Mouse (Mus musculus): ENCODE data around the gene Sema6c. TPM values are rescaled to one million over a fixed set of nuclear protein-coding genes. Genes with fewer than 3 reads are reported as not detected.

Gene Sema6c
- not detected for polyA plus RNA-seq (2014; fragmentation: Illumina TruSeq; extraction: RNeasy Lipid Tissue Mini Kit (QIAGEN cat#74804); ENCODE audit: low replicate concordance)

DNA sequence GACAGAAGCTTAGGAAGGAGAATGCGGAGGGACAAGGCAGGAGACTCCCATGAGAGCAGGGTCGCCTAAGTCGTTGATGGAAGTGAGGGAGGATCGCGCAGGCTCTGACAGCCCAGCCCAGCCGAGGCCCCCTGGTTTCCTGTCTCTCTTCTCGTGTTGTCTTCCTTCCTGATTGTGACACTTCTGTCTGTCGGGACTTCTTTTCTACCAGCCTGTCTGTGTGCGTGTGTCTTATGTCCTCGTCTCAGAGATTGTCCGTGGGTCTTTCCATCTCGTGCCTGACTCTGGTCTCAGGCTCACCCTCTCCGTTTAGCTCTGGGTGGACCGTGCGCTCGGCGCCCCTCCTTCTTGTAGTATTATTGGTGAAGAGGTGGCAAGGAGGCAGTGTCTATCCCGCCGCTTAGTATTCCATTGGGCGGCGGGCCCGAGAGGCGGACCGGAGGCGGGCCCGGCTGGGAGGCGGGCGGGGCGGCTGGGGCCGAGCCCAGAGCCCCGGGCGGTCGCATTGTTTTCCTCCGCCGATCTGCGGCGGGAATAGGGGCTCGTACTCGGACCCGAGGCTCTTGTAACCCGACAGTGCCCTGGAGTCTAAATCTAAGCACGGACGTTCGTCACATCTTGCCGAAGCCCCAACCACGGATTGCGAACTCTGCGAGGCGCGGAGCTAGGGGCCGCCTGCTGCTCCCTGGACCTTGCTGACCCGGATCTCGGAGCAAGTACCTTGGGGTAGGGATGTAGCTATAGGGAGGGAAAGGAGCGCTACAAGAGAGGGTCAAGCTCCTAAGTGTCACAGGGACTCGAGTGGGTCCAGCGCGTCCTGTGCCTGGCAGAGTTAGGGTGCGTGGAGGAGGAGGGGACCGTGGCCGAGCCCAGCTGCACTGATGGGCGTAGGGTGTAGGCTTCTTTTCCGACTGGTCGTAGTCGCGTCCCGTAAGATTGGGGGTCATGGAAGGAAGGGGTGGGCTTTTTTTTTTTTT, at the start of gene Sema6c:
Sema6c (plus strand) TSS at position 471 of the 977 bp plus-strand sequence.

DNA sequence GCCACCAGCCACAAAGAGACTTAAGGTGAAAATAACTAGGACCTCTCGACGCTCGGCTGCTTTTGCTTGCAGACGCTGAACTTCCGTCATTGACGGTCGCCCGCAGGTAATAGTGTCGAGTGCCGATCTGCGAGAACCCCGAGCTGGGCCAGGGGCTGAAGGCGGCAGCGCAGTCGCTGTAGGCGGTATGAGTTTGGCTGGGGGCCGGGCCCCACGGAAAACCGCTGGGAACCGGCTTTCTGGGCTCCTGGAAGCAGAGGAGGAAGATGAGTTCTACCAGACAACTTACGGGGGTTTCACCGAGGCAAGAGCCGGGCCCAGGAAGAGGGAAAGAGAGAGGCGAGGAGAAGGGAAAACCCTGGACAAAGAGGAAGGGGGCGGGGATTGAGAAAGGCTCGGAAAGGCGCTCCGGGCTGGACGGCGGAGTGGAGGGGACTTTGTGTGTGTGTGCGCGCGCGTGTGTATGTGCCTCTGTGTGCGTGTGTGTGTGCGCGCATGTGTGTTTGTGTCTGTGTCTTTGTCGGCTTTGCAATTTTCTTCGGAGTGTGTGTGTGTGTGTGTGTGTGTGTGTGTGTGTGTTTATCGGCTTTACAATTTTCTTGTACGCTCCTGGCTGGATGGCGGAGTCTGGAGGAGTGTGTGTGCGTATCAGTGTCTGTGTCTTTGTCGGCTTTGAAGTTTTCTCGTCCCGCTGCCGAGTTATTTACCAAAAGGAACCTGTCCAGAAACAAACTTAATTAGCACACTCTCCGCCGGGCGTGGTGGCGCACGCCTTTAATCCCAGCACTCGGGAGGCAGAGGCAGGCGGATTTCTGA, 49.1 kb upstream of the Sema6c start, which contains the start of gene Vps72:
Vps72 (plus strand) TSS at position 112 of the 816 bp plus-strand sequence.

DNA sequence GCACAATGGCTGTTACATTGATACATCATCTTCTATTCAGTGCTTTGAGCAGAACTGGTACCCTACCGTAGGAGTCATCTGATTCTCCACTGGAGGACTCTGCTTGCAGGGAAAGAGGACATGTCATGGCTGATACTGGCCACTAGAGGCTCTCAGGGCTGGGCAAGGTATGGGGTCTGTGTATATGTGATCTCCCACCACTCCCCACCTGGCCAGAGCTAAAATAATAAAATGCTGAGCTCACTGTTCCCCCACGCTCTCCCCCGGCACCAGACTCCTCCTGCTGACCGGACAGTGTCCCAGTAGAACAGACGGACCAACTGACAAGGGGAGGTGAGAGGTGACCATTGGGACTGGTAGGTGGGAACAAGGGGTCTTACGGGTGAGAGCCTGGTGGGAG, 36.0 kb upstream of the Sema6c start, which contains the start of gene Tmod4:
Tmod4 (plus strand) TSS at position 231 of the 400 bp plus-strand sequence.

DNA sequence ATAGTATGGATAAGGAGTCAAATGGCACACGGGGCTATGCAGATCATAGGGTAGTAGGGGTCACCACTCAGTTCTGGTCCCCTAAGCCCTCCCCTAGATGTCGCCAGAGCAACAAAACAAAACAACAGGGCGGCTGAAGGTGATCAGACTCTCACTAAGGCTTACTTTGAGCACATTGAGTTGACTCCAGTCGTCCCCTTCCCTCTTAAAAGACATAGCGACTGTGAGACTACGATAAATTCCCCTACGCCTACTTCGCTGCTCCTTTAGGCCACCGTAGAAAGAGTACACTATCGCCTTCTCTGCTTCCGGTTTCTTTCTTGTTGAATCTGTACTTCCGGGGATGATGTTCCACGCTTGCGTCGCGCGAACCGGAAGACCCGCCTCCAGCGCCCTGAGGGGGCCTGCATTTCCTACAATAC, 26.6 kb upstream of the Sema6c start, which contains the start of the genes Scnm1 and Lysmd1:
Scnm1 (minus strand) TSS at position 332 of the 422 bp plus-strand sequence.
Lysmd1 (plus strand) TSS at position 409 of the 422 bp plus-strand sequence.

DNA sequence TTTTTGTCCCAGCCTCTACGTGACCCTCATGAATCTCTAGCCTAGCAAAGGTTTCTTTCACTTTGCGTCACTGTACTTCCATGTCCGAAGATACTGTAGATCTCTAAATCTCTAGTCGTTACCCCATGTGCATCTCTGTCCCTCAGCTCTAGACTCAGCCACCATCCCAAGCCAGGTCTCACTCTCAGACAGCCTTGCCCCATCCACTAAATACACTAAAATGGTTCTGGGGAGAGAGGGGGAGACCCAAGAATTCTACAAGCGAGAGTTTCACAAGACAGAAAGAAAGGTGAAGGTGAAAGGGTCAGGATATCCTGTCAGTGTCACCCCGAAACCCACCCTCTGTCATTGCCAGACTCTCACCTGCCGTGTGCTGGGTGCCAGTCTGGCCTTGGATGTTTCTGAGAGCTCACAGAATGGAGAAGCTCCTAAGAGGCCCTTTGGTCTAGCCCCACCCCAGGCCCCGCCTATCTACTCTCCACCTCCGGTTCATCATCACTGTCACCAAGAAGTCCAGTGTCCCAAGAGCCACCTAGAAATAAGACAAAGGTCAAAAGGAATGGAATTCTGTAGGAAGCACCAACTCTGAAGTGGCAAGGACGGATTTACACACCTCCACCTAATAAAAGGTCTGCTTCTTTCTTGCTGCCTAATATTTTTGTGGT, 18.2 kb upstream of the Sema6c start, which contains the start of gene Tnfaip8l2:
Tnfaip8l2 (minus strand) TSS at position 409 of the 665 bp plus-strand sequence.

DNA sequence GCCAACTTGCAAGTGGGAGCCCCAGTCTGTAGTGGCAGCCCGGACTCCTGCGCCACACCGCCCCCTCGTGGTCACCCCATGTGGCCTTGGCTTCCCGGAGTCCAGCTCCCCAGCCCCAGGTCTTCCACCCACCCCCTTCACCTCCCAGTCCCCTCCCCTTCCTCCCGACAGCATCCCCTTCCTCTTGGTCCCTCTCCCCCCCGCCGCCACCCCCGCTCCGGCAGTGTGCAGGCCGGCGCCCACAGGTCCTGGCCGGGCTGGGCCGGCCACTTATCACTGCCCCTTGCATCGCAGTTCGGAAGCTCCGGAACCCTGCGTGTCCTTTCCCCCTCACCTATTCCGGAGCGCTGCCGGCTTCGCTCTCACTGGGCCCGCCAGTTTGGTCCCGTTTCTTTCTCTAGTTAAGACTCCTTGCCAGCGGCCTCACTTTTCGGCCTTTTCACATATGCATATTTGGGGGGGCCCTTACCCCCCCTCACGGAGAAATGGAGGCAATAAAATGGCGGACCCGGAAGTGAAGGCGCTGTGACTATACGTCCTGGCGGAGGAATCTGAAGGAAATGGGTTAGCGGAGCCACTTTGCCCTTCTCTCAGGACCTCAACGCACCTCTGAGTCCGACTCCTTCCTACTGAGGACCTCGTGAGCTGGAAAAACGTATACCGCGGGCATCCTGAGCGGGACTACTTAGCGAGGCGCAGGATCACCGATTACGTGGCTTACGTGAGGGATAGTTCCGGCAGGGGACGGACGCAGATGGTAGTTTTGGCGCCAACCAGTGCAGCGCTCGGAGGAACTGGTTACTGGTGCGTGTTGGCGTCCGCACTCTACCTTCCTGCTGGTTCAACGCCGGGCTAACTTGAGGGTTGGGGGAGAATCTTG, 57.2 kb downstream of the Sema6c start, which contains the start of gene Gabpb2:
Gabpb2 (minus strand) TSS at position 662 of the 880 bp plus-strand sequence.

Other genes with a start within 250 kb of the Sema6c start
- gene Selenbp1, start 227.4 kb upstream of the Sema6c start, polyA plus RNA-seq (2014; fragmentation: Illumina TruSeq; extraction: RNeasy Lipid Tissue Mini Kit (QIAGEN cat#74804); ENCODE audit: low replicate concordance): 2.3 TPM
- gene Rfx5, start 206.4 kb upstream of the Sema6c start, polyA plus RNA-seq (2014; fragmentation: Illumina TruSeq; extraction: RNeasy Lipid Tissue Mini Kit (QIAGEN cat#74804); ENCODE audit: low replicate concordance): 15.5 TPM
- 3.2 TPM for gene Pi4kb, start 185.7 kb upstream of the Sema6c start, polyA plus RNA-seq (2014; fragmentation: Illumina TruSeq; extraction: RNeasy Lipid Tissue Mini Kit (QIAGEN cat#74804); ENCODE audit: low replicate concordance)
- 4.2 TPM for gene Zfp687, start 145.0 kb upstream of the Sema6c start, polyA plus RNA-seq (2014; fragmentation: Illumina TruSeq; extraction: RNeasy Lipid Tissue Mini Kit (QIAGEN cat#74804); ENCODE audit: low replicate concordance)
- gene Psmd4, start 117.8 kb upstream of the Sema6c start, polyA plus RNA-seq (2014; fragmentation: Illumina TruSeq; extraction: RNeasy Lipid Tissue Mini Kit (QIAGEN cat#74804); ENCODE audit: low replicate concordance): 5.5 TPM
- gene Pip5k1a, start 53.5 kb upstream of the Sema6c start, polyA plus RNA-seq (2014; fragmentation: Illumina TruSeq; extraction: RNeasy Lipid Tissue Mini Kit (QIAGEN cat#74804); ENCODE audit: low replicate concordance): 13.7 TPM
- gene Vps72, start 49.4 kb upstream of the Sema6c start, polyA plus RNA-seq (2014; fragmentation: Illumina TruSeq; extraction: RNeasy Lipid Tissue Mini Kit (QIAGEN cat#74804); ENCODE audit: low replicate concordance): 13.3 TPM
- not detected for gene Tmod4, start 36.0 kb upstream of the Sema6c start, polyA plus RNA-seq (2014; fragmentation: Illumina TruSeq; extraction: RNeasy Lipid Tissue Mini Kit (QIAGEN cat#74804); ENCODE audit: low replicate concordance)
- 15.3 TPM for gene Scnm1, start 26.4 kb upstream of the Sema6c start, polyA plus RNA-seq (2014; fragmentation: Illumina TruSeq; extraction: RNeasy Lipid Tissue Mini Kit (QIAGEN cat#74804); ENCODE audit: low replicate concordance)
- 1.7 TPM for gene Lysmd1, start 26.4 kb upstream of the Sema6c start, polyA plus RNA-seq (2014; fragmentation: Illumina TruSeq; extraction: RNeasy Lipid Tissue Mini Kit (QIAGEN cat#74804); ENCODE audit: low replicate concordance)
- not detected for gene Tnfaip8l2, start 18.1 kb upstream of the Sema6c start, polyA plus RNA-seq (2014; fragmentation: Illumina TruSeq; extraction: RNeasy Lipid Tissue Mini Kit (QIAGEN cat#74804); ENCODE audit: low replicate concordance)
- gene Gabpb2, start 57.5 kb downstream of the Sema6c start, polyA plus RNA-seq (2014; fragmentation: Illumina TruSeq; extraction: RNeasy Lipid Tissue Mini Kit (QIAGEN cat#74804); ENCODE audit: low replicate concordance): 28.0 TPM
- gene Cdc42se1, start 68.3 kb downstream of the Sema6c start, polyA plus RNA-seq (2014; fragmentation: Illumina TruSeq; extraction: RNeasy Lipid Tissue Mini Kit (QIAGEN cat#74804); ENCODE audit: low replicate concordance): 14.9 TPM
- 47.6 TPM for gene Mllt11, start 71.7 kb downstream of the Sema6c start, polyA plus RNA-seq (2014; fragmentation: Illumina TruSeq; extraction: RNeasy Lipid Tissue Mini Kit (QIAGEN cat#74804); ENCODE audit: low replicate concordance)
- not detected for gene Gm128, start 81.1 kb downstream of the Sema6c start, polyA plus RNA-seq (2014; fragmentation: Illumina TruSeq; extraction: RNeasy Lipid Tissue Mini Kit (QIAGEN cat#74804); ENCODE audit: low replicate concordance)
- gene Bnipl, start 90.7 kb downstream of the Sema6c start, polyA plus RNA-seq (2014; fragmentation: Illumina TruSeq; extraction: RNeasy Lipid Tissue Mini Kit (QIAGEN cat#74804); ENCODE audit: low replicate concordance): not detected
- gene Mindy1, start 120.9 kb downstream of the Sema6c start, polyA plus RNA-seq (2014; fragmentation: Illumina TruSeq; extraction: RNeasy Lipid Tissue Mini Kit (QIAGEN cat#74804); ENCODE audit: low replicate concordance): 44.0 TPM
- gene Prune1, start 121.6 kb downstream of the Sema6c start, polyA plus RNA-seq (2014; fragmentation: Illumina TruSeq; extraction: RNeasy Lipid Tissue Mini Kit (QIAGEN cat#74804); ENCODE audit: low replicate concordance): 4.0 TPM
- 0.22 TPM for gene Anxa9, start 146.7 kb downstream of the Sema6c start, polyA plus RNA-seq (2014; fragmentation: Illumina TruSeq; extraction: RNeasy Lipid Tissue Mini Kit (QIAGEN cat#74804); ENCODE audit: low replicate concordance)
- 143 TPM for gene Cers2, start 154.3 kb downstream of the Sema6c start, polyA plus RNA-seq (2014; fragmentation: Illumina TruSeq; extraction: RNeasy Lipid Tissue Mini Kit (QIAGEN cat#74804); ENCODE audit: low replicate concordance)
- gene Setdb1, start 196.7 kb downstream of the Sema6c start, polyA plus RNA-seq (2014; fragmentation: Illumina TruSeq; extraction: RNeasy Lipid Tissue Mini Kit (QIAGEN cat#74804); ENCODE audit: low replicate concordance): 10.7 TPM
- not detected for gene 4930558C23Rik, start 242.4 kb downstream of the Sema6c start, polyA plus RNA-seq (2014; fragmentation: Illumina TruSeq; extraction: RNeasy Lipid Tissue Mini Kit (QIAGEN cat#74804); ENCODE audit: low replicate concordance)